Mouse (Mus musculus) limb, embryonic 14.5 days (tissue): ENCODE data around the gene Heyl. TPM values are rescaled to one million over a fixed set of nuclear protein-coding genes. Genes with fewer than 3 reads are reported as not detected.
A peak's percentile ranks its signal among the peaks of the same experiment; 100 is the strongest.
"Not testable (repeated sequence)": the region's sequence is repeated elsewhere in the genome, so short reads cannot be mapped to it uniquely, and the experiment has no call there.

ENCODE experiments used
- ATAC-seq: fragments of 200-750 bp; cut with Nextera tagmentation; 2 replicates; pipeline ENCODE4 v1.8.0; 2017; ENCODE audit warnings: low read depth, moderate number of reproducible peaks, moderate TSS enrichment; ENCODE audit not compliant: low FRiP score
- DNase-seq: peaks from one replicate; pipeline ENCODE4 v3.0.0-alpha.2; 2015; ENCODE audit warnings: low spot score
- H3K27ac ChIP-seq: fragments of 300-500 bp; sonication (generic); replicated peaks from 2 replicates; pipeline ENCODE4 v1.5.1; 2014; ENCODE audit warnings: low read depth, mild to moderate bottlenecking, low read length, moderate library complexity, mixed read lengths
- H3K27me3 ChIP-seq: fragments of 300-500 bp; sonication (generic); 2 replicates; pipeline ENCODE4 v1.6.1; 2014; ENCODE audit warnings: low read length, mixed read lengths; ENCODE audit not compliant: control insufficient read depth, insufficient read depth
- H3K36me3 ChIP-seq: fragments of 300-500 bp; sonication (generic); 2 replicates; pipeline ENCODE4 v1.6.1; 2014; ENCODE audit warnings: mild to moderate bottlenecking, low read length, moderate library complexity, mixed read lengths; ENCODE audit not compliant: control insufficient read depth, insufficient read depth
- H3K4me1 ChIP-seq: fragments of 300-500 bp; sonication (generic); 2 replicates; pipeline ENCODE4 v1.6.1; 2014; ENCODE audit warnings: antibody characterized with exemption, low read length, mixed read lengths; ENCODE audit not compliant: control insufficient read depth, insufficient read depth
- H3K4me2 ChIP-seq: fragments of 300-500 bp; sonication (generic); replicated peaks from 2 replicates; pipeline ENCODE4 v1.6.1; 2014; ENCODE audit warnings: low read depth, mild to moderate bottlenecking, low read length, moderate library complexity; ENCODE audit not compliant: severe bottlenecking
- H3K4me3 ChIP-seq: fragments of 300-500 bp; sonication (generic); replicated peaks from 2 replicates; pipeline ENCODE4 v1.5.1; 2014; ENCODE audit warnings: low read length
- H3K9ac ChIP-seq: fragments of 300-500 bp; sonication (generic); 2 replicates; pipeline ENCODE4 v1.6.1; 2014; ENCODE audit warnings: mild to moderate bottlenecking, low read depth, low read length, moderate library complexity; ENCODE audit not compliant: severe bottlenecking
- H3K9me3 ChIP-seq: fragments of 300-500 bp; sonication (generic); 2 replicates; pipeline ENCODE4 v1.6.1; 2016; ENCODE audit warnings: low read length; ENCODE audit not compliant: control insufficient read depth
- POLR2A ChIP-seq: fragments of 200-500 bp; IDR thresholded peaks from 2 replicates; pipeline ENCODE4 v1.8.0; 2012; ENCODE audit warnings: inconsistent platforms, mild to moderate bottlenecking, moderate library complexity, borderline replicate concordance; ENCODE audit not compliant: insufficient read depth, insufficient read length; ENCODE audit errors: extremely low read depth
- WGBS: fragments of 180-500 bp; shearing (Covaris S2); extraction: QIAGEN DNeasy Blood & Tissue Kit; methylation state at CpG from one replicate; pipeline ENCODE4 v1.1.7; 2014; 5-methylcytosine and 5-hydroxymethylcytosine counted together
- polyA plus RNA-seq, 2 experiments: library from polyadenylated mRNA; depleted of rRNA in 1 of 2; stranded (reverse) in 1 of 2; unstranded in 1 of 2; fragments of >200 nt; fragmentation: Nextera tagmentation in 1 of 2; extraction: Ambion mirVana in 1 of 2; gene quantifications; 2 replicates each; pipeline versions ENCODE4 v1.2.1 to v1.2.3; 2012 to 2014

Heyl gene
- polyA plus RNA-seq, 2 experiments: 8.9 to 13.2 TPM

GRCm38 (mm10) chr4:123271063-123271462, 37.7 kb downstream of the Heyl start:
- Histone ChIP-seq H3K9me3 (no peaks in the 10 kb centered on the region), H3K36me3 (no peaks in the 10 kb centered on the region), H3K27ac (no peak overlapping the region), H3K4me3 (no peak overlapping the region), H3K4me1 (no peaks in the 10 kb centered on the region), H3K4me2 (no peak overlapping the region), H3K27me3 (no peaks in the 10 kb centered on the region), H3K9ac (no peak overlapping the region)
- TF ChIP-seq POLR2A: no peak
- ATAC-seq (no peak), DNase-seq (no peak)
- WGBS: 84% methylated on average over 3 of the region's 3 CpGs

- no peak for DNase-seq
- Histone ChIP-seq H3K4me2 (no peak overlapping the region), H3K4me3 (no peak overlapping the region), H3K36me3 (no peaks in the 10 kb centered on the region), H3K9me3 (no peaks in the 10 kb centered on the region), H3K27ac (no peak overlapping the region), H3K27me3 (no peaks in the 10 kb centered on the region), H3K9ac (no peak overlapping the region), H3K4me1 (peaks cover 14% of the 10 kb centered on the region)
- no peak for ATAC-seq
- WGBS: 70% methylated on average over 3 of the region's 3 CpGs
- TF ChIP-seq POLR2A: no peak
These were observed 46.8 kb downstream of the Heyl start for GRCm38 (mm10) chr4:123280117-123280516.

GRCm38 (mm10) chr4:123282500-123282899, 49.1 kb downstream of the Heyl start:
- Histone ChIP-seq H3K4me2 (peak overlapping the region; percentile 81), H3K36me3 (peaks cover 7% of the 10 kb centered on the region), H3K9me3 (no peaks in the 10 kb centered on the region), H3K27ac (0 out of 2 replicates have a peak overlapping the region, but pooled peaks have one; percentile 38), H3K4me3 (peak overlapping the region; percentile 48), H3K9ac (peak overlapping the region; percentile 61), H3K27me3 (no peaks in the 10 kb centered on the region), H3K4me1 (peaks cover 19% of the 10 kb centered on the region)
- DNase-seq: peak; percentile 90
- peak; percentile 92 for ATAC-seq
- peak; percentile 94; the same call in 1 of the 2 replicates for TF ChIP-seq POLR2A
- WGBS: under 1% methylated on average over 25 of the region's 25 CpGs

- not testable (repeated sequence) for H3K27me3 ChIP-seq, H3K9me3 ChIP-seq, DNase-seq
- Histone ChIP-seq H3K4me1 (peaks cover 19% of the 10 kb centered on the region), H3K9ac (peak overlapping the region; percentile 61), H3K36me3 (peaks cover 11% of the 10 kb centered on the region), H3K27ac (0 out of 2 replicates have a peak overlapping the region, but pooled peaks have one; percentile 38), H3K4me2 (peak overlapping the region; percentile 81), H3K4me3 (peak overlapping the region; percentile 48)
- peak; percentile 70 for ATAC-seq
- WGBS: under 1% methylated on average over 37 of the region's 55 CpGs
These were observed 49.7 kb downstream of the Heyl start for GRCm38 (mm10) chr4:123282915-123283674.

GRCm38 (mm10) chr4:123283675-123284064, 50.3 kb downstream of the Heyl start:
- ATAC-seq, DNase-seq, H3K27me3 ChIP-seq, H3K9me3 ChIP-seq, H3K27ac ChIP-seq: not testable (repeated sequence)
- peaks cover 19% of the 10 kb centered on the region for H3K4me1 ChIP-seq
- peaks cover 17% of the 10 kb centered on the region for H3K36me3 ChIP-seq
- H3K4me3 ChIP-seq: peak overlapping the region; percentile 48
- H3K4me2 ChIP-seq: peak overlapping the region; percentile 81
- H3K9ac ChIP-seq: peak overlapping the region; percentile 61
- WGBS: 2% methylated on average over 13 of the region's 15 CpGs
